Mouse (Mus musculus) heart, adult 18-20 months (tissue): ENCODE measurements at regions not wholly inside any gene's neighbourhood (a gene's known extent, or its start where the extent isn't known, plus 50 kb on each side); places are given as distances from the start of the nearest gene placed in this dataset.

Source experiments
- DNase-seq, 2 experiments: peaks; one replicate each; pipeline ENCODE4 v3.0.0; 2021 to 2022; ENCODE audit warnings: mixed read lengths in 1 of 2

- no peak for DNase-seq
Observed at GRCm38 (mm10) chr16:86524135-86524534, 622.5 kb upstream of the Adamts5 start.

DNA sequence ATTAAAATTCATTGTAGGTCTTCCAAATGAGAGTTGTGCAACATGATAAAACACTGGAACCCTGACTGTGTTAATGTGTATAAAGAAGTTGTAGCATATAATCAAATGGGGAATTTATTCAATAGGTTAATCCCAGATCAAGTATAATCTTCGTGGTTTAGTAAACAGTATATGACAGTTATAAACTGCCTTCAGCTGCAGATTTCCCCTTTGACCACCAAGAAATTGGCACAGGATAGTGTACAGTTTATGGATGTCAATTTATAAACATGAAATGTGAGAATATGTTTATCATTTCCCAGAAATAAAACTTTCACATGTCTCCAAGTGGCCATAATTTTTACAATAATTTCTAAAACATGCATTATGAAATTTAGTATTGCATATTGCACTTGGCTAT lies 615.3 kb upstream of the Adamts5 start:
- no peak for DNase-seq

GRCm38 (mm10) chr16:86516144-86516543 lies 614.5 kb upstream of the Adamts5 start:
- no peak for DNase-seq

DNA sequence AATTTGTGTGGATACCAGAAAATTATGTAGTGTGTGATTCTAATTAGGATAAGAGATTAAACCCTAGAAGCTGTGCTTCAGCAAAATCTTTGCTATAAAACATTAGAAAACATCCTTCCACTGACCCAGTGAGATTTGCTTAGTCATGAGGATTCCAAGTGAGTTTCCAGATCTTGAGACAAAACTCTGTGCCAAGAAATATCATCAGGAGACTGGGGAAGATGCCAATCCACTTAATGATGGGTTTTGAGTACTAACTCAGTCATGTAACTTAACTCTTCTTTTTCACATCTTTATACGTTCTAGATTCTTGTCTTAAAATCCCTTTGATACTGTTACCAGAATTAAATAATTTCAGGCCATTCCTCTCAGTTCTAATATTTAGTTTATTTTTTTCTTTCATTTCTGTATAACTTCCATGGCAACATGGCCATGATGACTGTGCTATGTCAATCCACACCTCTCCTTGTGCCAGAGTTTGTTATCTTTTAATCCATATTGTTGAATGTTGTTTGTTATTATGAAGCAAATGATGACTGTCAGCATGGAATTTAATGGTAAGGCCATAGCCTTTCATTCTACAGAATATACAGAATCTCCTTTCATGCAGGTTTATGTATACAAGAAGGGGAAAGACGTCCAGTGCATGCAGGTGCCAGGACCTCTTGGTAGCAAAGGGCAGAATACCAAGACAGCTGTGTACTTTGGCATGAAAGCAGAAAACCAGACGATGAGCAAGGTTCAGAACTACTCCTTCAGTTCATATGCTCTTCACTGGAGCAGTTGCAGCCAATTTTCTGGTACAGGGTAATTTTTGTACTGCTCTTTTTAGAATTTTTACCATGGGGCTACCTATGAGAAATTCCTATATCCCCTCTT lies 599.7 kb upstream of the Adamts5 start:
- DNase-seq: peak; percentile 35 to 39

GRCm38 (mm10) chr16:86475145-86475544 lies 573.5 kb upstream of the Adamts5 start:
- peak in 1 of 2 experiments; percentile 7 for DNase-seq

DNA sequence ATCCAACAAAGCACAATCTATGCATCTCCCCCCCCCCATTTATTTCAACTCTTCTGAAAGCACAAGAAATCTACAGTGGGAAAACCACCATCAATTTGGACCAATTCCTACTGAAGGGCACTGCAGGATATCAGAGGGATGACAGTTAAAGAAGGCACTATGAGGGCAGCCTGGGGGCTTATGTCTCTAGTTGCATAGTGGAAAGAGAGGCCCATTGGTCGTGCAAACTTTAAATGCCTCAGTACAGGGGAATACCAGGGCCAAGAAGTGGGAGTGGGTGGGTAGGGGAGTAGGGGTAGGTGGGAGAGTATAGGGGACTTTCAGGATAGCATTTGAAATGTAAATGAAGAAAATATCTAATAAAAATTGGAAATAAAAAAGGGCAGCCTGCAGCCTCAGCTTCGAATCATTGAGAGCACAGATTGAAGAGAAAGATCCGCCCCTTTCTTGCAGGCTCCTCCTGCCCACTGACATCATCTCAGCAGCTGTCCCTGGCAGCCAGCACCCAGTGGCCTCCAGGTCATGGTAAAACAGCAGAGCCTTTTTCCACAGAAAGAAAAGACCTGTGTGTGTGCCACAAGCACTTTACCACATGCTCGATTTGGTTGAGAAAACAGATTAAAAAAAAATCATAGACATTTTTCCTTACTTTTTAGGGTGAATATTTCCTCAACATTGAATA lies 571.6 kb upstream of the Adamts5 start:
- peak; percentile 14 to 21 for DNase-seq

DNA sequence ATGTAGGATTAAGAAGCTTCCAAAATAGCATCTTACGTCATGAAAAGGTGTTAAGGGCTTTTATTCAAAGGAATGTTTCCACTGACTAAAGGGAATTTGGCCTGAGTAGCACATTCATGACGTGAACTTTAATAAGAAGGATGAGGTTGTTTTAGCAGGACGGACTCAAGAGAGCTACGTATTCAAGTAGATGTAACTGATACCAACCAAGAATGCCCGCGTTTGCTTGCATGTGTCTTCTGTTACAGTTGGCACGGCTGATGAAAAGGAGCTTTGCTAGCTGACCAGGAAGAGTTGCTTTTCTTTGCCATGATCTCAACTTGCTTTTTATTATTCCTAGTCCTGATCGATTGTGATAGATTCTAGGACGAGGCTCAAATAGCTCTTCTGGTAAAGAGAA lies 559.4 kb upstream of the Adamts5 start:
- DNase-seq: no peak

- DNase-seq: no peak
Observed at GRCm38 (mm10) chr16:86456649-86457048, 555.0 kb upstream of the Adamts5 start.

DNA sequence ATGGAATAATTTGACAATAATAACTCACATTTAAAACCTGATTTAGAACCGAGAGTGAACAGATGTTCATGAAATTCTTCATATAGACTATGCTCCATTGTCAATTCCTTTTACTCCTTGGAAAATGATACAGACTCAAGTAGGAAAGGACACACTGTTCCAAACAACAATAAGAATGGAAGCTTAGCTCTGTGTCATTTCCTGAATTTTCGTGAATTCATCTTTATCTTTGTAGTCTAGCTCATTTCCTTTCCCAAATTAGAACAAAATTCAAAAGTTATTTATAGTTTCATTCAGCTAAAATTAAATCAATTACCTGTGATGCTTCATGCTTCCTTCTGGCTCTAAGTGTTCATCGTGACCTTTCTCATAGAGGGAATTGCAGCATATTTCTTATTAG lies 553.2 kb upstream of the Adamts5 start:
- DNase-seq: no peak

DNA sequence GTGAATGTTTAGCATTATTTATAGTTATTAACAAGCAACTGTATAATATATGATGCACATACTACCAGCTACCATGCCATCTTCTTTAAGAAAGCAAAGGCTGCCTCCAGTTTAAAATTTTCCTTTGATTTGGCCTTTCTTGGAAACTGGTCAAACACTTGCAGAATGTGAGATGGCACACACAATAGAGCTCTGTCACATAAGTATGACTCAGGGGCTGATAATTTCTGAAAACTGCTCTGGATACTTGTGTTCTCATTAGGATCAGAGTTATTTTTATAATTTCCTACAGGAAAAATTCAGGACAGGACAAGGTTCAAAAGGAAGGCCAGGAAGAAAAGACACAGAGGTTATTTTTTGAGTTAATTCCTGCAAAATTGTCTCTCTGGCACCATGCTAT lies 552.4 kb upstream of the Adamts5 start:
- peak in 1 of 2 experiments; percentile 35 for DNase-seq

GRCm38 (mm10) chr16:86448478-86449160 lies 547.0 kb upstream of the Adamts5 start:
- DNase-seq: no peak

GRCm38 (mm10) chr16:86419458-86419857 lies 517.8 kb upstream of the Adamts5 start:
- DNase-seq: peak; percentile 63 to 86

DNA sequence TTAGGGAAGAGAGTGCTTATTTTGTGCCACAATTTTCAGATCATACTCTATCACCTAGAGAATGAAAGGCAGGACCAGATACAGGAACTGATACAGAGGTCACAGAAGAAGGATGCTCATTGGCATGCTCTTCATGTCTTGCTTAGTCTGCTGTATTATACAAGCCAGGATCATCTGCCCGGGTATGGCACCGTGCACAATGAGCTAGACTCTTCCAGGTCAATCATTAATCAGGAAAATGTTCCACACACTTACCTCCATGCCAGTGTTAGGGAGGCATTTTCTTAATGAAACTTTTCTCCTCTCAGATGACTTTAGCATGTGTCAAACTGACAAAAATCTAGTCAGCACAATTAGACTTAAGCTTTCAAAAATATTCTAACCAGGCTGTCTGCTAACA lies 502.7 kb upstream of the Adamts5 start:
- DNase-seq: no peak

- no peak for DNase-seq
Observed at GRCm38 (mm10) chr16:86401381-86401780, 499.8 kb upstream of the Adamts5 start.

DNA sequence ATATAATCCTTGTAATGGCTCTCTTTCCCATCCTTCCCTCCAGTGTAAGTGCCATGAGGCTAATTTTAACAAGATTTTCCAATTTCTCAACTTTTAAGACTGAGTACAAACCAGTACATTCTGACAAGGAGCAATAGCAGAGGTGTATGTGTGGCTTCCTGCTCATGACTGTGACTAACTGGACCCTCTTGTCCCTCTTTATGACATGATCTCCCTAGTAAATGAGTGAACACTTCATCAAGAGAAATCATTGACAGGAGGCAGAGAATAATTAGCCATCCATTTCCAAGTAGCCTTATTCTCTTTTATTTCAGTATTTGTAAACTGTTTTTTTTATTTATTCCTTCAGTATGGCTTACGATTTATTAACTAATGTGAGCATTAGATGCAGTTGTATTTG lies 497.7 kb upstream of the Adamts5 start:
- DNase-seq: no peak

GRCm38 (mm10) chr16:86397521-86397920 lies 495.9 kb upstream of the Adamts5 start:
- DNase-seq: no peak

DNA sequence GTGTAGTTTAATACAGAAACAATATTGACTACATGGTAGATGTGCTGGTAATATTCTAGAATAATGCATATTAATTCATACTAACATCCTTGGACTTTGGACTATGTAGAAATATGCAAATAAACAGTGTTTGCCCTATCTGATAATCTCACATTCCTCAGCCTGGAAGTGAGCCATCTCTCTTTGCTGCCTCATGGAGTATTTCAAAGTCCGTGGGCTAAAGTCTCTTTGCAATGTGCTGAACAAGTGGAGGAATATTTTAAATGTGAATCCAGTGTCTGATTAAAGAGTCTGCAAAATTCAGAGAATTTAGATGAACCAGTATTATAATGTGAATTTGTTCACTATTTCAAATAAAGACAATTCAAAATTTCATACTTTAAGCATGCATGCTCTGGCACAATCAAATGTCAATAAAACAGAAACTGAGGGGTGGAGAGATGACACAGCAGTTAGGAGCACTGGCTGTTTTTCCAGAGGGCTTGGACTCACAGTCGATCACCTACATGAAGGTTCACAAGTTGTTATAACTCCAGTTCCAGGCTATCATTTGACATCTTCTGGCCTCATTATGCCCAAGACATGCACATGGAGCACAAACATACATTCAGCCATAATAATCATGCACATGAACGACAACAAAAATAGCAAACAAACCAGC lies 487.6 kb upstream of the Adamts5 start:
- DNase-seq: no peak

- DNase-seq: no peak
Observed at GRCm38 (mm10) chr16:86388128-86388527, 486.5 kb upstream of the Adamts5 start.

- peak in 1 of 2 experiments; percentile 25 for DNase-seq
Observed at GRCm38 (mm10) chr16:86377991-86378390, 476.4 kb upstream of the Adamts5 start.

GRCm38 (mm10) chr16:86371652-86372051 lies 470.0 kb upstream of the Adamts5 start:
- no peak for DNase-seq

GRCm38 (mm10) chr16:86368449-86368848 lies 466.8 kb upstream of the Adamts5 start:
- no peak for DNase-seq

DNA sequence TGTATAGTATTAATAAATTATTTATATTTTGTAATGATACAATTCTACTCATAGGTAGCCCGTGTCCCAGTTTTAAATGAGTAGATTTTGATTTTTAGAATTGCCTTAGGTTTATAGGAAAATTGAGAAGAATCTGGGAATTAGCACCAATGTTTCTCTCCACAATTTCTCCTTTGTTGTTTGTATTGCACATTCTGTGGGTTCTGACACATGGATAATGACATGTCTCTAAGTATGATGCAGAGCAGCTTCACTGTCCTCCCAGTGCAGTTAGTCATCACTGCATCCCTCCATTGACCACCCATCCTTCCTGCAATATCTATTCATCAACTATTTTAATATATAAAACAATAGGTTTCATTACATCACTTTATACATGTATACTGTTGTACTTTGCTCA lies 464.6 kb upstream of the Adamts5 start:
- DNase-seq: no peak
